Mouse (Mus musculus) kidney, embryonic 15.5 days (tissue): Measurements from ENCODE around the gene Ost4. TPM values are rescaled to one million over a fixed set of nuclear protein-coding genes. Genes with fewer than 3 reads are reported as not detected.
A peak's percentile ranks its signal among the peaks of the same experiment; 100 is the strongest.

Source experiments
- ATAC-seq: fragments of 200-750 bp; cut with Nextera tagmentation; replicated peaks from 2 replicates; pipeline ENCODE4 v1.8.0; 2017; ENCODE audit warnings: moderate TSS enrichment; ENCODE audit not compliant: low FRiP score
- H3K27ac ChIP-seq: fragments of 300-500 bp; sonication (generic); 2 replicates; pipeline ENCODE4 v1.5.1; 2015; ENCODE audit warnings: mild to moderate bottlenecking, inconsistent platforms
- H3K27me3 ChIP-seq: fragments of 300-500 bp; sonication (generic); 2 replicates; pipeline ENCODE4 v1.6.1; 2015; ENCODE audit warnings: inconsistent platforms
- H3K36me3 ChIP-seq: fragments of 300-500 bp; sonication (generic); 2 replicates; pipeline ENCODE4 v1.6.1; 2015; ENCODE audit warnings: inconsistent platforms
- H3K4me1 ChIP-seq: fragments of 300-500 bp; sonication (generic); 2 replicates; pipeline ENCODE4 v1.6.1; 2015; ENCODE audit warnings: inconsistent platforms
- H3K4me2 ChIP-seq: fragments of 300-500 bp; sonication (generic); 2 replicates; pipeline ENCODE4 v1.6.1; 2015; ENCODE audit warnings: moderate library complexity, mild to moderate bottlenecking, inconsistent platforms
- H3K4me3 ChIP-seq: fragments of 300-500 bp; sonication (generic); replicated peaks from 2 replicates; pipeline ENCODE4 v1.5.1; 2015; ENCODE audit warnings: mild to moderate bottlenecking, inconsistent platforms
- H3K9ac ChIP-seq: fragments of 300-500 bp; sonication (generic); 2 replicates; pipeline ENCODE4 v1.6.1; 2015; ENCODE audit warnings: mild to moderate bottlenecking, inconsistent platforms
- H3K9me3 ChIP-seq: fragments of 300-500 bp; sonication (generic); replicated peaks from 2 replicates; pipeline ENCODE4 v1.6.1; 2016; ENCODE audit warnings: inconsistent platforms
- WGBS: fragments of 180-500 bp; shearing (Covaris S2); methylation state at CpG from one replicate; pipeline ENCODE4 v1.1.7; 2015; ENCODE audit warnings: mixed read lengths; 5-methylcytosine and 5-hydroxymethylcytosine counted together
- polyA plus RNA-seq: library from polyadenylated mRNA; unstranded; fragments of >200 nt; fragmentation: Nextera tagmentation; extraction: Ambion mirVana; gene quantifications from 2 replicates; pipeline ENCODE4 v1.2.1, GENCODE M21; 2015

Gene Ost4
- polyA plus RNA-seq, 1 experiment from 2014 or later: 491 TPM

- 96% methylated on average over 3 of the region's 3 CpGs for WGBS
- Histone ChIP-seq H3K4me2 (peak within 1 kb of the TSS; percentile 65; the same call in 1 of the 2 replicates), H3K27me3 (no peaks in the 10 kb centered on the region), H3K9ac (no peak within 1 kb of the TSS), H3K36me3 (peaks cover 32% of the 10 kb centered on the region), H3K4me3 (no peak within 1 kb of the TSS), H3K4me1 (peaks cover 32% of the 10 kb centered on the region), H3K9me3 (no peaks in the 10 kb centered on the region), H3K27ac (0 out of 2 replicates have a peak within 1 kb of the TSS, but pooled peaks have one; percentile 76)
- ATAC-seq: no peak
Measured at GRCm38 (mm10) chr5:30867712-30868111, 39.9 kb downstream of the Ost4 start, which contains the start of gene Tmem214. Gene Tmem214, plus strand, starts transcription at chr5:30868012.

- H3K4me1 ChIP-seq: peaks cover 32% of the 10 kb centered on the region
- ATAC-seq: no peak
- WGBS: 95% methylated on average over 3 of the region's 3 CpGs
Measured at GRCm38 (mm10) chr5:30866871-30867270, 40.7 kb downstream of the Ost4 start.

DNA sequence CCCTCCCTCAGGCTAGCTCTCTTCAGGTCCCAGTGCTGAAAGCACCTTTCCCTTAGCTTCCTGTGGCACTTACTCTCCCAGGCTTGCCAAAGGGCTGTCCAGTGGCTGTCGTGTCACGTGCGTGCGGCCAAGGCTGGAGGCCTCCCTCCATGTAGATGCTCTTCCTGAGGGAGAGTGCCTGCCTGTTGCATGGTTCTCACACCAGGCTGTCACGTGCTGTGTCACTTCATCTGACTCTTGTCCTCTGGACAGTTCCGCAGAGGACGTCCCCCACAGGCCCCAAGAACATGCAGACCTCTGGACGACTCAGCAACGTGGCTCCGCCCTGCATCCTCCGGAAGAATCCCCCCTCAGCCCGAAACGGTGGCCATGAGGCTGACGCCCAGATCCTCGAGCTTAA is 43.3 kb downstream of the Ost4 start:
- WGBS: 50% methylated on average over 15 of the region's 15 CpGs
- Histone ChIP-seq H3K27ac (no peak overlapping the region), H3K27me3 (no peaks in the 10 kb centered on the region), H3K9ac (no peak overlapping the region), H3K9me3 (peaks cover 5% of the 10 kb centered on the region; the same call in 1 of the 2 replicates), H3K4me1 (peaks cover 17% of the 10 kb centered on the region), H3K4me2 (no peak overlapping the region), H3K36me3 (peaks cover 13% of the 10 kb centered on the region; the same call in 1 of the 2 replicates), H3K4me3 (no peak overlapping the region)
- ATAC-seq: no peak

More at GRCm38 (mm10) chr5:30866871-30867270, 40.7 kb downstream of the Ost4 start:
- no peaks in the 10 kb centered on the region for H3K27me3 ChIP-seq
- H3K9ac ChIP-seq: no peak overlapping the region
- H3K27ac ChIP-seq: no peak overlapping the region
- H3K4me3 ChIP-seq: no peak overlapping the region
- peaks cover 26% of the 10 kb centered on the region for H3K36me3 ChIP-seq
- no peak overlapping the region for H3K4me2 ChIP-seq
- H3K9me3 ChIP-seq: no peaks in the 10 kb centered on the region

GRCm38 (mm10) chr5:30863852-30864251 is 43.7 kb downstream of the Ost4 start:
- no peak overlapping the region for H3K4me2 ChIP-seq
- no peak overlapping the region for H3K27ac ChIP-seq
- H3K9ac ChIP-seq: no peak overlapping the region
- H3K4me1 ChIP-seq: peaks cover 14% of the 10 kb centered on the region
- 43% methylated on average over 4 of the region's 4 CpGs for WGBS
- H3K9me3 ChIP-seq: peaks cover 5% of the 10 kb centered on the region; the same call in 1 of the 2 replicates
- H3K36me3 ChIP-seq: peaks cover 13% of the 10 kb centered on the region; the same call in 1 of the 2 replicates
- 0 out of 2 replicates have a peak, but pooled peaks have one; percentile 37 for ATAC-seq
- H3K27me3 ChIP-seq: no peaks in the 10 kb centered on the region
- H3K4me3 ChIP-seq: no peak overlapping the region

GRCm38 (mm10) chr5:30856124-30856523 is 51.5 kb downstream of the Ost4 start:
- WGBS: 84% methylated on average over 2 of the region's 2 CpGs
- peaks cover 5% of the 10 kb centered on the region; the same call in 1 of the 2 replicates for H3K9me3 ChIP-seq
- H3K36me3 ChIP-seq: no peaks in the 10 kb centered on the region
- H3K27me3 ChIP-seq: no peaks in the 10 kb centered on the region
- H3K4me2 ChIP-seq: no peak overlapping the region
- H3K9ac ChIP-seq: no peak overlapping the region
- no peak for ATAC-seq
- peaks cover 8% of the 10 kb centered on the region for H3K4me1 ChIP-seq
- H3K27ac ChIP-seq: no peak overlapping the region
- no peak overlapping the region for H3K4me3 ChIP-seq

Other genes with a start within 250 kb of the Ost4 start
- gene Cenpa, start 241.0 kb downstream of the Ost4 start, polyA plus RNA-seq: 298 and 308 TPM in 2 replicates
- 6.8 and 7.7 TPM in 2 replicates for gene Dpysl5, start 196.2 kb downstream of the Ost4 start, polyA plus RNA-seq
- 22.4 and 23.6 TPM in 2 replicates for gene Mapre3, start 93.1 kb downstream of the Ost4 start, polyA plus RNA-seq
- 82.4 and 93.2 TPM in 2 replicates for gene Tmem214, start 39.8 kb downstream of the Ost4 start, polyA plus RNA-seq
- 20.6 and 25.9 TPM in 2 replicates for gene Agbl5, start 19.1 kb downstream of the Ost4 start, polyA plus RNA-seq
- gene Emilin1, start 5.6 kb upstream of the Ost4 start, polyA plus RNA-seq: 258 and 306 TPM in 2 replicates
- 29.3 and 29.7 TPM in 2 replicates for gene Khk, start 13.6 kb upstream of the Ost4 start, polyA plus RNA-seq
- gene Cgref1, start 37.8 kb upstream of the Ost4 start, polyA plus RNA-seq: 12.5 and 17.4 TPM in 2 replicates
- gene Preb, start 52.6 kb upstream of the Ost4 start, polyA plus RNA-seq: 146 and 151 TPM in 2 replicates
- gene Tcf23, start 60.9 kb upstream of the Ost4 start, polyA plus RNA-seq: 1.6 and 1.8 TPM in 2 replicates
- 145 and 149 TPM in 2 replicates for gene Atraid, start 140.5 kb upstream of the Ost4 start, polyA plus RNA-seq
- 10.4 and 11.8 TPM in 2 replicates for gene Slc5a6, start 141.1 kb upstream of the Ost4 start, polyA plus RNA-seq
- 32.5 and 36.2 TPM in 2 replicates for gene Cad, start 147.0 kb upstream of the Ost4 start, polyA plus RNA-seq
- not detected in 2 replicates for gene Dnajc5g, start 198.5 kb upstream of the Ost4 start, polyA plus RNA-seq
- gene Slc30a3, start 200.4 kb upstream of the Ost4 start, polyA plus RNA-seq: 2.8 and 3.1 TPM in 2 replicates
- 1.2 and 1.6 TPM in 2 replicates for gene Trim54, start 208.9 kb upstream of the Ost4 start, polyA plus RNA-seq
- not detected in 2 replicates for gene Ucn, start 231.0 kb upstream of the Ost4 start, polyA plus RNA-seq
- 62.6 and 76.8 TPM in 2 replicates for gene Mpv17, start 246.5 kb upstream of the Ost4 start, polyA plus RNA-seq